Mouse (Mus musculus): ENCODE results near the gene A730061H03Rik.

GRCm38 (mm10) chr14:55567496-55567895 is 7.3 kb upstream of the A730061H03Rik start:
- TF ChIP-seq CTCF (IDR thresholded peaks at IDR 0.05; ENCODE audit: control insufficient read depth, insufficient read depth, insufficient replicate concordance, low read depth, low read length) = no peak
- no peak for TF ChIP-seq POLR2A (IDR thresholded peaks at IDR 0.05; ENCODE audit: control insufficient read depth, low read depth, low read length)

All from testis, adult 2 months (tissue).